Mouse (Mus musculus) midbrain, embryonic 15.5 days (tissue): ENCODE measurements around the gene Mrpl58. TPM values are rescaled to one million over a fixed set of nuclear protein-coding genes. Genes with fewer than 3 reads are reported as not detected.

Experiments used
- ATAC-seq: fragments of 200-750 bp; cut with Nextera tagmentation; replicated peaks from 2 replicates; pipeline ENCODE4 v1.8.0; 2017; ENCODE audit warnings: moderate TSS enrichment
- H3K27ac ChIP-seq: fragments of 300-500 bp; sonication (generic); 2 replicates; pipeline ENCODE4 v1.5.1; 2015; ENCODE audit warnings: mild to moderate bottlenecking, inconsistent platforms
- H3K27me3 ChIP-seq: fragments of 300-500 bp; sonication (generic); replicated peaks from 2 replicates; pipeline ENCODE4 v1.6.1; 2015; ENCODE audit warnings: inconsistent platforms
- H3K36me3 ChIP-seq: fragments of 300-500 bp; sonication (generic); replicated peaks from 2 replicates; pipeline ENCODE4 v1.6.1; 2015; ENCODE audit warnings: inconsistent platforms
- H3K4me1 ChIP-seq: fragments of 300-500 bp; sonication (generic); 2 replicates; pipeline ENCODE4 v1.6.1; 2015; ENCODE audit warnings: inconsistent platforms
- H3K4me2 ChIP-seq: fragments of 300-500 bp; sonication (generic); 2 replicates; pipeline ENCODE4 v1.6.1; 2015; ENCODE audit warnings: inconsistent platforms, mild to moderate bottlenecking, moderate library complexity
- H3K4me3 ChIP-seq: fragments of 300-500 bp; sonication (generic); 2 replicates; pipeline ENCODE4 v1.5.1; 2015; ENCODE audit warnings: mild to moderate bottlenecking, inconsistent platforms
- H3K9ac ChIP-seq: fragments of 300-500 bp; sonication (generic); 2 replicates; pipeline ENCODE4 v1.6.1; 2015; ENCODE audit warnings: mild to moderate bottlenecking, inconsistent platforms
- H3K9me3 ChIP-seq: fragments of 300-500 bp; sonication (generic); 2 replicates; pipeline ENCODE4 v1.6.1; 2016; ENCODE audit warnings: inconsistent platforms
- WGBS: fragments of 180-500 bp; shearing (Covaris S2); methylation state at CpG from one replicate; pipeline ENCODE4 v1.1.7; 2015; ENCODE audit warnings: mixed read lengths; 5-methylcytosine and 5-hydroxymethylcytosine counted together
- polyA plus RNA-seq: library from polyadenylated mRNA; unstranded; fragments of >200 nt; fragmentation: Nextera tagmentation; extraction: Ambion mirVana; gene quantifications from 2 replicates; pipeline ENCODE4 v1.2.1, GENCODE M21; 2015

The Mrpl58 gene
- polyA plus RNA-seq, 1 experiment from 2014 or later = 182 TPM

- no peak overlapping the region for H3K4me3 ChIP-seq
- 69% methylated on average over 1 of the region's 1 CpGs for WGBS
- H3K36me3 ChIP-seq = no peaks in the 10 kb centered on the region
- no peak overlapping the region for H3K27ac ChIP-seq
- peaks cover 6% of the 10 kb centered on the region; the same call in 1 of the 2 replicates for H3K27me3 ChIP-seq
- ATAC-seq = no peak
- no peaks in the 10 kb centered on the region for H3K9me3 ChIP-seq
- peaks cover 14% of the 10 kb centered on the region for H3K4me1 ChIP-seq
- no peak overlapping the region for H3K9ac ChIP-seq
- H3K4me2 ChIP-seq = no peak overlapping the region
Observed at GRCm38 (mm10) chr11:115372015-115372414, 31.5 kb upstream of the Mrpl58 start.

- no peak overlapping the region for H3K9ac ChIP-seq
- H3K9me3 ChIP-seq = no peaks in the 10 kb centered on the region
- no peak for ATAC-seq
- WGBS = 47% methylated on average over 2 of the region's 2 CpGs
- H3K4me3 ChIP-seq = no peak overlapping the region
- peaks cover 6% of the 10 kb centered on the region; the same call in 1 of the 2 replicates for H3K27me3 ChIP-seq
- H3K36me3 ChIP-seq = no peaks in the 10 kb centered on the region
- no peak overlapping the region for H3K27ac ChIP-seq
- H3K4me2 ChIP-seq = no peak overlapping the region
- H3K4me1 ChIP-seq = peaks cover 14% of the 10 kb centered on the region
Observed at GRCm38 (mm10) chr11:115372737-115373136, 30.8 kb upstream of the Mrpl58 start.

GRCm38 (mm10) chr11:115373805-115374694 lies 29.5 kb upstream of the Mrpl58 start:
- Histone ChIP-seq H3K9me3 (no peaks in the 10 kb centered on the region), H3K4me3 (peak overlapping the region; percentile 44), H3K36me3 (no peaks in the 10 kb centered on the region), H3K4me2 (peak overlapping the region; percentile 80), H3K4me1 (peaks cover 14% of the 10 kb centered on the region), H3K27ac (peak overlapping the region; percentile 70), H3K27me3 (peaks cover 6% of the 10 kb centered on the region; the same call in 1 of the 2 replicates), H3K9ac (peak overlapping the region; percentile 59)
- WGBS = 1% methylated on average over 30 of the region's 30 CpGs
- ATAC-seq = peak; percentile 81

GRCm38 (mm10) chr11:115374695-115375425 lies 28.7 kb upstream of the Mrpl58 start:
- no peaks in the 10 kb centered on the region; the same call in 1 of the 2 replicates for H3K27me3 ChIP-seq
- H3K36me3 ChIP-seq = no peaks in the 10 kb centered on the region
- peaks cover 14% of the 10 kb centered on the region for H3K4me1 ChIP-seq
- H3K4me2 ChIP-seq = peak overlapping the region; percentile 80
- no peaks in the 10 kb centered on the region for H3K9me3 ChIP-seq
- peak; percentile 21; the same call in 1 of the 2 replicates for ATAC-seq
- H3K27ac ChIP-seq = peak overlapping the region; percentile 70
- WGBS = 68% methylated on average over 12 of the region's 12 CpGs
- H3K9ac ChIP-seq = peak overlapping the region; percentile 59
- H3K4me3 ChIP-seq = peak overlapping the region; percentile 44

- WGBS = 70% methylated on average over 7 of the region's 7 CpGs
- no peak overlapping the region for H3K9ac ChIP-seq
- no peaks in the 10 kb centered on the region for H3K36me3 ChIP-seq
- no peak overlapping the region for H3K4me3 ChIP-seq
- no peak overlapping the region for H3K4me2 ChIP-seq
- ATAC-seq = no peak
- peaks cover 20% of the 10 kb centered on the region for H3K4me1 ChIP-seq
- H3K27ac ChIP-seq = no peak overlapping the region
- no peaks in the 10 kb centered on the region; the same call in 1 of the 2 replicates for H3K27me3 ChIP-seq
- no peaks in the 10 kb centered on the region for H3K9me3 ChIP-seq
Observed at GRCm38 (mm10) chr11:115376722-115377121, 26.8 kb upstream of the Mrpl58 start.

- no peaks in the 10 kb centered on the region for H3K9me3 ChIP-seq
- no peak overlapping the region for H3K4me2 ChIP-seq
- H3K27me3 ChIP-seq = no peaks in the 10 kb centered on the region; the same call in 1 of the 2 replicates
- no peaks in the 10 kb centered on the region for H3K36me3 ChIP-seq
- H3K4me1 ChIP-seq = peaks cover 20% of the 10 kb centered on the region
- H3K9ac ChIP-seq = no peak overlapping the region
- H3K4me3 ChIP-seq = no peak overlapping the region
- WGBS = 94% methylated on average over 4 of the region's 4 CpGs
- ATAC-seq = no peak
- H3K27ac ChIP-seq = no peak overlapping the region
Observed at GRCm38 (mm10) chr11:115377254-115377653, 26.3 kb upstream of the Mrpl58 start.

- H3K36me3 ChIP-seq = no peaks in the 10 kb centered on the region
- peaks cover 25% of the 10 kb centered on the region for H3K4me1 ChIP-seq
- no peak overlapping the region for H3K9ac ChIP-seq
- H3K4me3 ChIP-seq = no peak overlapping the region
- WGBS = 88% methylated on average over 7 of the region's 7 CpGs
- H3K27me3 ChIP-seq = no peaks in the 10 kb centered on the region; the same call in 1 of the 2 replicates
- no peak overlapping the region for H3K4me2 ChIP-seq
- no peak overlapping the region for H3K27ac ChIP-seq
- no peaks in the 10 kb centered on the region for H3K9me3 ChIP-seq
- ATAC-seq = no peak
Observed at GRCm38 (mm10) chr11:115377854-115378253, 25.7 kb upstream of the Mrpl58 start.

GRCm38 (mm10) chr11:115381276-115381675 lies 22.3 kb upstream of the Mrpl58 start:
- Histone ChIP-seq H3K9ac (0 out of 2 replicates have a peak overlapping the region, but pooled peaks have one; percentile 19), H3K9me3 (no peaks in the 10 kb centered on the region)
- 11% methylated on average over 9 of the region's 9 CpGs for WGBS

GRCm38 (mm10) chr11:115381743-115382539 lies 21.6 kb upstream of the Mrpl58 start, which contains the start of gene Cdr2l:
Gene Cdr2l, plus strand, starts transcription at chr11:115381916.
- no peaks in the 10 kb centered on the region for H3K36me3 ChIP-seq
- peaks cover 44% of the 10 kb centered on the region for H3K4me1 ChIP-seq
- no peaks in the 10 kb centered on the region for H3K27me3 ChIP-seq
- peak within 1 kb of the TSS; percentile 81 for H3K9ac ChIP-seq
- under 1% methylated on average over 67 of the region's 76 CpGs for whole genome bisulfite sequencing
- H3K9me3 ChIP-seq = no peaks in the 10 kb centered on the region
- peak within 1 kb of the TSS; percentile 87 for H3K27ac ChIP-seq
- ATAC-seq = peak; percentile 88
- peak within 1 kb of the TSS; percentile 59 for H3K4me3 ChIP-seq
- H3K4me2 ChIP-seq = peak within 1 kb of the TSS; percentile 80

More at GRCm38 (mm10) chr11:115381276-115381675, 22.3 kb upstream of the Mrpl58 start:
- Histone ChIP-seq H3K36me3 (no peaks in the 10 kb centered on the region), H3K4me2 (peak overlapping the region; percentile 80), H3K27ac (peak overlapping the region; percentile 87; the same call in 1 of the 2 replicates), H3K27me3 (no peaks in the 10 kb centered on the region), H3K4me3 (peak overlapping the region; percentile 59), H3K4me1 (peaks cover 42% of the 10 kb centered on the region)
- ATAC-seq = no peak

- H3K9me3 ChIP-seq = no peaks in the 10 kb centered on the region
- peak overlapping the region; percentile 87 for H3K27ac ChIP-seq
- no peaks in the 10 kb centered on the region for H3K27me3 ChIP-seq
- H3K4me1 ChIP-seq = peaks cover 44% of the 10 kb centered on the region
- H3K36me3 ChIP-seq = no peaks in the 10 kb centered on the region
- peak overlapping the region; percentile 59 for H3K4me3 ChIP-seq
- ATAC-seq = no peak
- WGBS = 10% methylated on average over 5 of the region's 5 CpGs
- H3K9ac ChIP-seq = peak overlapping the region; percentile 81
- peak overlapping the region; percentile 80 for H3K4me2 ChIP-seq
Observed at GRCm38 (mm10) chr11:115382891-115383290, 20.7 kb upstream of the Mrpl58 start.

GRCm38 (mm10) chr11:115383701-115384474 lies 19.7 kb upstream of the Mrpl58 start:
- ATAC-seq = no peak
- H3K4me2 ChIP-seq = peak overlapping the region; percentile 80
- H3K9me3 ChIP-seq = no peaks in the 10 kb centered on the region
- peak overlapping the region; percentile 81 for H3K9ac ChIP-seq
- peaks cover 44% of the 10 kb centered on the region for H3K4me1 ChIP-seq
- H3K27me3 ChIP-seq = no peaks in the 10 kb centered on the region
- peak overlapping the region; percentile 87 for H3K27ac ChIP-seq
- peak overlapping the region; percentile 59 for H3K4me3 ChIP-seq
- H3K36me3 ChIP-seq = no peaks in the 10 kb centered on the region
- WGBS = 33% methylated on average over 16 of the region's 16 CpGs
